In the genomic region with DNA sequence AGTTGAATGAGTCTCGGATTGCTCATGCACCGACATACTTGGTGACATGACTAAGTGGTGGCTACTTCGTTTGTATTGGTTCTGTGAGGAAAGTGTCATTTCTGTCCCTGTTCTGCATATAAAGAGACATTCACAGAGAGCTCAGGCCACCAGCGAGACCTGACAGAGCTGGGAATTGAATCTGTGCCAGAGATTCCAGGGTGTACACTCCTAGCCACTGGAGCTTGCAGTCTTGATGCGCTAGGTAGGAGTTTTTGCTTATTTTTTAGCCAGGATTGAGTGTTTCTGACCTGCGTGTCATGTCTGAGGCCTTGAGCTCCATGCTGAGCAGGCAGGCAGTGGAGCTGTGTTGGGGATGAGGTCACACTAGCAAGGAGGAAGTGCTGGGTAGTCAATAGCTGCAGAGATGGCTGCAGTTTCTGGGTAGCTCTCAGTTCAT, we compare ENCODE assay signal across 9 mouse cellular contexts. TPM values are rescaled to one million over a fixed set of nuclear protein-coding genes. Genes with fewer than 3 reads are reported as not detected.
DNase-seq lines count a peak whose midpoint lies in the region; ATAC-seq lines count a peak whose summit lies in the region.
"Had no signal": no experiment of that assay in that cellular context is flagged by ENCODE, and none has a peak within 500 bp of the region (broad histone marks: within the 10 kb centered on the region; RNA-seq: fewer than 3 reads in every experiment).

No protein-coding gene starts in this region.

- H3K4me2 ChIP-seq in hindbrain, embryonic 12.5 days (replicated peaks) = no peak overlapping the region
- no peak overlapping the region for H3K4me2 ChIP-seq in hindbrain, embryonic 11.5 days (replicated peaks; ENCODE audit: low read depth, low read length)
- H3K4me2 ChIP-seq in heart, embryonic 13.5 days = peak overlapping the region; percentile 57
- H3K4me2 ChIP-seq in forebrain, embryonic 16.5 days (ENCODE audit: low read length) = no peak overlapping the region

- no peaks in the 10 kb centered on the region for H3K27me3 ChIP-seq in hindbrain, embryonic 12.5 days
- no peaks in the 10 kb centered on the region for H3K27me3 ChIP-seq in hindbrain, embryonic 11.5 days (ENCODE audit: control insufficient read depth, insufficient read depth, low read length)
- no peaks in the 10 kb centered on the region for H3K27me3 ChIP-seq in heart, embryonic 13.5 days (replicated peaks)
- no peaks in the 10 kb centered on the region for H3K27me3 ChIP-seq in forebrain, embryonic 16.5 days (replicated peaks; ENCODE audit: control insufficient read depth, insufficient read depth, low read length)

- H3K4me1 ChIP-seq in hindbrain, embryonic 12.5 days = peaks cover 26% of the 10 kb centered on the region
- peaks cover 2% of the 10 kb centered on the region; the same call in 1 of the 2 replicates for H3K4me1 ChIP-seq in hindbrain, embryonic 11.5 days (replicated peaks; ENCODE audit: control insufficient read depth, insufficient read depth, low read length)
- H3K4me1 ChIP-seq in heart, embryonic 13.5 days = peaks cover 89% of the 10 kb centered on the region
- H3K4me1 ChIP-seq in forebrain, embryonic 16.5 days (replicated peaks; ENCODE audit: control insufficient read depth, insufficient read depth, low read length) = peaks cover 12% of the 10 kb centered on the region

- 60% methylated on average over 6 of the region's 6 CpGs for WGBS in hindbrain, embryonic 12.5 days
- 76% methylated on average over 6 of the region's 6 CpGs for WGBS in hindbrain, embryonic 11.5 days
- 20% methylated on average over 6 of the region's 6 CpGs for WGBS in heart, embryonic 13.5 days
- 46% methylated on average over 6 of the region's 6 CpGs for WGBS in forebrain, embryonic 16.5 days

- H3K4me3 ChIP-seq in hindbrain, embryonic 12.5 days = no peak overlapping the region
- no peak overlapping the region for H3K4me3 ChIP-seq in hindbrain, embryonic 11.5 days (ENCODE audit: low read depth, low read length)
- H3K4me3 ChIP-seq in heart, embryonic 13.5 days = peak overlapping the region; percentile 17; the same call in 1 of the 2 replicates
- no peak overlapping the region for H3K4me3 ChIP-seq in forebrain, embryonic 16.5 days (replicated peaks; ENCODE audit: low read length)

- peak; percentile 27; the same call in 1 of the 2 replicates for ATAC-seq in hindbrain, embryonic 12.5 days (ENCODE audit: low FRiP score)
- ATAC-seq in hindbrain, embryonic 11.5 days (ENCODE audit: low FRiP score) = no peak
- ATAC-seq in heart, embryonic 13.5 days (ENCODE audit: extremely low read depth, insufficient number of reproducible peaks, low FRiP score, low TSS enrichment) = 0 out of 2 replicates have a peak, but pooled peaks have one; percentile 7
- ATAC-seq in forebrain, embryonic 16.5 days = no peak; the same call in 1 of the 2 replicates

- H3K27ac ChIP-seq in hindbrain, embryonic 12.5 days = 0 out of 2 replicates have a peak overlapping the region, but pooled peaks have one; percentile 12
- no peak overlapping the region for H3K27ac ChIP-seq in hindbrain, embryonic 11.5 days (ENCODE audit: low read depth, low read length)
- peak overlapping the region; percentile 93 for H3K27ac ChIP-seq in heart, embryonic 13.5 days (replicated peaks)
- no peak overlapping the region for H3K27ac ChIP-seq in forebrain, embryonic 16.5 days (ENCODE audit: low read length)
- H3K27ac ChIP-seq: liver, embryonic 14.5 days had no signal

- peak overlapping the region; percentile 23; the same call in 1 of the 2 replicates for H3K9ac ChIP-seq in hindbrain, embryonic 12.5 days
- H3K9ac ChIP-seq in hindbrain, embryonic 11.5 days (ENCODE audit: low read depth, low read length) = no peak overlapping the region
- peak overlapping the region; percentile 78 for H3K9ac ChIP-seq in heart, embryonic 13.5 days
- H3K9ac ChIP-seq in forebrain, embryonic 16.5 days (replicated peaks; ENCODE audit: low read depth, low read length) = no peak overlapping the region
- H3K9ac ChIP-seq: liver, embryonic 14.5 days had no signal

- no peaks in the 10 kb centered on the region for H3K9me3 ChIP-seq in hindbrain, embryonic 12.5 days (replicated peaks)
- no peaks in the 10 kb centered on the region for H3K9me3 ChIP-seq in hindbrain, embryonic 11.5 days (ENCODE audit: control insufficient read depth, low read length)
- H3K9me3 ChIP-seq in heart, embryonic 13.5 days = no peaks in the 10 kb centered on the region
- H3K9me3 ChIP-seq in forebrain, embryonic 16.5 days (ENCODE audit: control insufficient read depth, low read length) = no peaks in the 10 kb centered on the region

- no peak for DNase-seq in hindbrain, embryonic 11.5 days (ENCODE audit: low spot score)
- DNase-seq in adrenal gland, postnatal 10 days = peak; percentile 41
- peak; percentile 70 to 79 for DNase-seq in kidney, postnatal 36 days
- no peak for DNase-seq in left cerebral cortex, adult 9 months (ENCODE audit: low spot score in 2 of 2)
- DNase-seq in layer of hippocampus, adult 18-20 months (ENCODE audit: low spot score in 2 of 2) = no peak

- H3K36me3 ChIP-seq in hindbrain, embryonic 12.5 days = no peaks in the 10 kb centered on the region
- H3K36me3 ChIP-seq in hindbrain, embryonic 11.5 days (ENCODE audit: control insufficient read depth, insufficient read depth, low read length) = no peaks in the 10 kb centered on the region
- H3K36me3 ChIP-seq in heart, embryonic 13.5 days = no peaks in the 10 kb centered on the region
- H3K36me3 ChIP-seq in forebrain, embryonic 16.5 days (ENCODE audit: control insufficient read depth, insufficient read depth) = no peaks in the 10 kb centered on the region

RNA-seq across cellular contexts. Expression of a gene that starts 41.8 kb away (rescaled TPM):
- 25.9 and 27.9 TPM in 2 replicates for polyA plus RNA-seq in hindbrain, embryonic 12.5 days (2016; fragmentation: Nextera tagmentation; extraction: Ambion mirVana)
- polyA plus RNA-seq in hindbrain, embryonic 11.5 days (2014; fragmentation: Nextera tagmentation; extraction: Ambion mirVana) = 19.6 and 25.1 TPM in 2 replicates
- total RNA-seq in adrenal gland, postnatal 10 days (2021) = 10 to 100 TPM; 42.2 to 60.6 TPM
- polyA plus RNA-seq in heart, embryonic 13.5 days (2015; fragmentation: Nextera tagmentation; extraction: Ambion mirVana) = 37.9 and 39.8 TPM in 2 replicates
- polyA plus RNA-seq in forebrain, embryonic 16.5 days (2015; fragmentation: Nextera tagmentation; extraction: Ambion mirVana) = 10.5 and 12.2 TPM in 2 replicates
- total RNA-seq in layer of hippocampus, adult 18-20 months (2021) = 1 to 10 TPM; 7.5 to 7.8 TPM

Comparison
In these comparisons a context has a peak if more than half of its experiments do, and no peak if none do; other contexts are left out.
1. ATAC-seq: peak in hindbrain, embryonic 12.5 days (single experiment) and heart, embryonic 13.5 days (single experiment); none in hindbrain, embryonic 11.5 days (single experiment) and forebrain, embryonic 16.5 days (single experiment).
2. H3K27ac ChIP-seq: peak in hindbrain, embryonic 12.5 days (single experiment) and heart, embryonic 13.5 days (single experiment); none in hindbrain, embryonic 11.5 days (single experiment) and forebrain, embryonic 16.5 days (single experiment).
3. H3K9ac ChIP-seq: peak in hindbrain, embryonic 12.5 days (single experiment) and heart, embryonic 13.5 days (single experiment); none in hindbrain, embryonic 11.5 days (single experiment) and forebrain, embryonic 16.5 days (single experiment).
4. DNase-seq: peak in adrenal gland, postnatal 10 days (single experiment) and kidney, postnatal 36 days (2 of 2); none in hindbrain, embryonic 11.5 days (single experiment), left cerebral cortex, adult 9 months (0 of 2) and layer of hippocampus, adult 18-20 months (0 of 2).